Mouse (Mus musculus): ENCODE measurements around the gene Rex1bd. TPM values are rescaled to one million over a fixed set of nuclear protein-coding genes. Genes with fewer than 3 reads are reported as not detected.

The Rex1bd gene
- polyA plus RNA-seq, 1 experiment from 2014 or later = 116 TPM

GRCm38 (mm10) chr8:70469295-70469916, 37.1 kb downstream of the Rex1bd start:
- Histone ChIP-seq H3K4me2 (peak overlapping the region; percentile 16), H3K27me3 (replicated peaks) (no peaks in the 10 kb centered on the region), H3K27ac (replicated peaks) (peak overlapping the region; percentile 56), H3K36me3 (peaks cover 13% of the 10 kb centered on the region; the same call in 1 of the 2 replicates), H3K4me3 (no peak overlapping the region), H3K9me3 (no peaks in the 10 kb centered on the region), H3K9ac (peak overlapping the region; percentile 39; the same call in 1 of the 2 replicates), H3K4me1 (peaks cover 46% of the 10 kb centered on the region)
- peak; percentile 24; the same call in 1 of the 2 replicates for ATAC-seq (ENCODE audit: extremely low read depth, insufficient number of reproducible peaks, low FRiP score, low TSS enrichment)
- 31% methylated on average over 10 of the region's 10 CpGs for WGBS

DNA sequence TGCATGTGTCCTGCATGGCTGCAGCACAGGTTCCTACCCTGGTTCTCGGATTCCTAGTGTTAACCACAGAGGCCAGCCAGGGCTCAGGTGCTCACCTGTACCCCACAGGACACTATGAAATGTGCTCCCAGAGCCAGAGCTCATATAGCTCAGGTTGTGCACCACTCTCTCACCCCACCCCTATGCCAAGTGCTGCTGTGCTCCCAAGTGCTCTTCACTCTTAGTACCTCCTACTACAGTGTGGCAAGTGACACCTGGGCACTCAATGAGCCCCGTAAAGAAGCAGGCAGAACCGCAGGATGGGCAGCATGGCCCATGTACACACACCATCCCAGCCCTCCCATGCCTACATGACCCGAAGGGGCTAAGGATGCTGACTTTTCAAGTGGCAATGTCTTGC, 37.8 kb downstream of the Rex1bd start:
- Histone ChIP-seq H3K9ac (0 out of 2 replicates have a peak overlapping the region, but pooled peaks have one; percentile 24), H3K4me3 (no peak overlapping the region), H3K36me3 (peaks cover 13% of the 10 kb centered on the region; the same call in 1 of the 2 replicates), H3K9me3 (no peaks in the 10 kb centered on the region), H3K27me3 (replicated peaks) (no peaks in the 10 kb centered on the region), H3K4me2 (no peak overlapping the region), H3K27ac (replicated peaks) (peak overlapping the region; percentile 56), H3K4me1 (peaks cover 47% of the 10 kb centered on the region)
- 80% methylated on average over 4 of the region's 4 CpGs for WGBS
- no peak for ATAC-seq (ENCODE audit: extremely low read depth, insufficient number of reproducible peaks, low FRiP score, low TSS enrichment)

GRCm38 (mm10) chr8:70467907-70468306, 38.6 kb downstream of the Rex1bd start:
- Histone ChIP-seq H3K4me3 (no peak overlapping the region), H3K4me1 (peaks cover 53% of the 10 kb centered on the region), H3K36me3 (peaks cover 13% of the 10 kb centered on the region; the same call in 1 of the 2 replicates), H3K27ac (replicated peaks) (no peak overlapping the region), H3K9me3 (no peaks in the 10 kb centered on the region), H3K27me3 (replicated peaks) (no peaks in the 10 kb centered on the region), H3K9ac (no peak overlapping the region), H3K4me2 (no peak overlapping the region)
- ATAC-seq (ENCODE audit: extremely low read depth, insufficient number of reproducible peaks, low FRiP score, low TSS enrichment) = no peak
- 42% methylated on average over 1 of the region's 1 CpGs for WGBS

DNA sequence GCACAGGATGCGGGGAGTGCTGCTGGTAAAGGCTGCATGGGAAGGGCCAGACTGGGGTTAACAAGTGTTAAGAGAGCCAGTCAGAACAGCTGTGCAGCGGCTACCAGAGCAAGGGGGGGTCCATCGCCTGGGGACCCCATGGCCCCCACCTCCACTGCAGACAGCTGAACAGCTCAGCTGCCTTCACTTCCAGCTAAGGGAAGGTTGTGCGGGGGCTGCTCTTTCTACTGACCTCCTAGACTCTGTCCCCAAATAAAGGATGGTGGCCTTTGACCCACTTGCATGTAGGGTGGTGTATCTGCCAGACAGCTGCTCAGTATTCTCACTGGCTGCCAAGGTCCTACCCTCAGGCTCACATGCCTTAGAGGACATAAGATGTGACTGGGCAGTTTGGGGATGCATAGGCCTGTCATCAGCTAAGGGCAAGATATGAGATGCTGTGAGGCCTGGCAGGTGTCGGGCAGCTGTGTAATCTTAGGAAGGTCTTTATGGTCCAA, 39.3 kb downstream of the Rex1bd start:
- ATAC-seq (ENCODE audit: extremely low read depth, insufficient number of reproducible peaks, low FRiP score, low TSS enrichment) = no peak
- Histone ChIP-seq H3K4me3 (no peak overlapping the region), H3K27me3 (replicated peaks) (no peaks in the 10 kb centered on the region), H3K9me3 (no peaks in the 10 kb centered on the region), H3K36me3 (peaks cover 13% of the 10 kb centered on the region; the same call in 1 of the 2 replicates), H3K9ac (peak overlapping the region; percentile 41), H3K4me1 (peaks cover 56% of the 10 kb centered on the region), H3K27ac (replicated peaks) (no peak overlapping the region), H3K4me2 (no peak overlapping the region)
- WGBS = 72% methylated on average over 5 of the region's 5 CpGs

DNA sequence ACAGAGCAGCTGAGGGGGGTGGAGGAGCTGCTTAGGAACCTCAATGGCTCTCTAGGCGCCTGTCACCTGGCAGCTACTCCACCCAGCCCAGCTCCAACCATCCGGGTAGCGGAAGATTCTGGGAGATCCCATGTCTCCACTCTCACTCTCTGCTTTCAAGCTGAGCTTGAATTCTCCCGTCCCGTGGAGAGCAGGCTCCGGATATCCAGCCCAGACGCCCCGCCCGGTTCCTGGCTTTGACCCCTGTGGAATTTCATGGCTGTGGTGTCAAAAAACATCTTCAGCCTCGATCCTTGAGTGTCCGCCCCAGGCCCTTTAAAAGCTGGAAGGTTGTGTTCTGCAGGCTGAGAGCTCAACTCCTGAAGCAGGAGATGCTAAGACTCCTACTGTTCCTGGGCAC, 39.8 kb downstream of the Rex1bd start:
- Histone ChIP-seq H3K36me3 (peaks cover 13% of the 10 kb centered on the region; the same call in 1 of the 2 replicates), H3K4me2 (no peak overlapping the region), H3K9ac (peak overlapping the region; percentile 41), H3K9me3 (no peaks in the 10 kb centered on the region), H3K4me1 (peaks cover 61% of the 10 kb centered on the region), H3K27ac (replicated peaks) (no peak overlapping the region), H3K27me3 (replicated peaks) (no peaks in the 10 kb centered on the region), H3K4me3 (no peak overlapping the region)
- WGBS = 53% methylated on average over 11 of the region's 11 CpGs
- ATAC-seq (ENCODE audit: extremely low read depth, insufficient number of reproducible peaks, low FRiP score, low TSS enrichment) = no peak

DNA sequence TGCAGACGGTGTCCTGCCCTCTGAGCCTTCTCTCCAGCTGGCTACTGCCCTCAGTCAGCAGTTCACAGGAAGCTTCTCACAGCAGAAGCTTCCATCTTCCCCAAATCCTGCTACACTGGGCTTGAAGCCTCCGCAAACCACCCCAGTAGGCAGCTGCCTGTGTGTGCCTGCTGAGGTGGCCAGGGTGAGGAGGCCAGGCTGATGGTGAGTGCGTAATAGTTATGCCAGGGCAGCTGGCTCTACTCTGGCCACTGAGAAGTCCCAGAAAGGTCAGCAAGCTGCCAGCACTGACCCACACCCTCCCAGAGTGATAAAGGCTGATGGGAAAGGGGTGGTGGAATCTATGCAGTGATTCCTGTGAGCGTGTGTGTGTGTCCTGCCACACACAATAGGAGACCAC, 40.2 kb downstream of the Rex1bd start:
- no peaks in the 10 kb centered on the region for H3K9me3 ChIP-seq
- H3K4me3 ChIP-seq = no peak overlapping the region
- 78% methylated on average over 4 of the region's 4 CpGs for WGBS
- no peak overlapping the region for H3K4me2 ChIP-seq
- H3K27me3 ChIP-seq (replicated peaks) = no peaks in the 10 kb centered on the region
- H3K9ac ChIP-seq = no peak overlapping the region
- H3K27ac ChIP-seq (replicated peaks) = no peak overlapping the region
- peaks cover 13% of the 10 kb centered on the region; the same call in 1 of the 2 replicates for H3K36me3 ChIP-seq
- H3K4me1 ChIP-seq = peaks cover 66% of the 10 kb centered on the region
- no peak for ATAC-seq (ENCODE audit: extremely low read depth, insufficient number of reproducible peaks, low FRiP score, low TSS enrichment)

DNA sequence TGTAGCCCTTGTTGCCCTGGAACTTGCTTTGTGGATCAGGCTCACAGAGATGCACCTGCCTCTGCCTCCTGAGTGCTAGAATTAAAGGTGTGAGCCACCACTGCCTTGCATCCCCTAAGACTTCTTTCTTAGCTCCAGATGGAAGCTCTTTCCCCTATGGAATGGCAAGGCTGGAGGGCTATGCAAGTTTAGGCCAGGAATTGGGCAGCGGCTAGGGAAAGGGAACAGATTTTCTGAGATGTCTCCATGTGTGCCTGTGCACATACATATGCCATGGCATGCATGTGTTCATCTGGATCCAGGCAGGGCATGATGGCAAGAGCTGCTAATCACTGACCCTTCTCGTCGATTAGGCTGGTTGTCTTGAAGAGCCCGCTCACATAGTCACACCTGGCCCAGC, 40.9 kb downstream of the Rex1bd start:
- WGBS = 95% methylated on average over 4 of the region's 4 CpGs
- Histone ChIP-seq H3K9me3 (no peaks in the 10 kb centered on the region), H3K36me3 (peaks cover 11% of the 10 kb centered on the region; the same call in 1 of the 2 replicates), H3K27ac (replicated peaks) (no peak overlapping the region), H3K9ac (no peak overlapping the region), H3K27me3 (replicated peaks) (no peaks in the 10 kb centered on the region), H3K4me1 (peaks cover 72% of the 10 kb centered on the region), H3K4me3 (no peak overlapping the region), H3K4me2 (no peak overlapping the region)
- no peak for ATAC-seq (ENCODE audit: extremely low read depth, insufficient number of reproducible peaks, low FRiP score, low TSS enrichment)

DNA sequence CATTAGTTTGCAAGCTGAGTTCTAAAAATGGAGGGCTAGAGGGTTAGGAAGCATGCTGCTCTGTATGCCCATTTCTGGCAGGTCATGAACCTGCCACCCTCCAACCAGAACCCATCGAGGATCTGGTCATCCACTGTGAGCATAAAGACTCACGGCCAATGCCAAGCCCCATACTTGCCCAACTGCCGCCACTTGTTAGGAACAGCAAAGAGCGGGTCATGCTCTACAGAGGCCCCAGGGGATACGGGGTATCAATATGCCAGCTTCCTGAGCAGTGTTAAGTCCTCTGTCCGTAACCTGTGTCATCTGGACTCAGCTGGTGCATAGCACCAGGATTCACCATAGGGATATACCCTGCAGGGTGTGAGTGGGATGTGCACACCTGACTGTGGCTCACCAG, 42.4 kb downstream of the Rex1bd start:
- peaks cover 16% of the 10 kb centered on the region for H3K36me3 ChIP-seq
- WGBS = 81% methylated on average over 6 of the region's 6 CpGs
- H3K9ac ChIP-seq = no peak overlapping the region
- ATAC-seq (ENCODE audit: extremely low read depth, insufficient number of reproducible peaks, low FRiP score, low TSS enrichment) = no peak
- no peak overlapping the region for H3K27ac ChIP-seq (replicated peaks)
- H3K27me3 ChIP-seq (replicated peaks) = no peaks in the 10 kb centered on the region
- no peak overlapping the region for H3K4me3 ChIP-seq
- H3K4me2 ChIP-seq = no peak overlapping the region
- peaks cover 67% of the 10 kb centered on the region for H3K4me1 ChIP-seq
- peaks cover 3% of the 10 kb centered on the region; the same call in 1 of the 2 replicates for H3K9me3 ChIP-seq

DNA sequence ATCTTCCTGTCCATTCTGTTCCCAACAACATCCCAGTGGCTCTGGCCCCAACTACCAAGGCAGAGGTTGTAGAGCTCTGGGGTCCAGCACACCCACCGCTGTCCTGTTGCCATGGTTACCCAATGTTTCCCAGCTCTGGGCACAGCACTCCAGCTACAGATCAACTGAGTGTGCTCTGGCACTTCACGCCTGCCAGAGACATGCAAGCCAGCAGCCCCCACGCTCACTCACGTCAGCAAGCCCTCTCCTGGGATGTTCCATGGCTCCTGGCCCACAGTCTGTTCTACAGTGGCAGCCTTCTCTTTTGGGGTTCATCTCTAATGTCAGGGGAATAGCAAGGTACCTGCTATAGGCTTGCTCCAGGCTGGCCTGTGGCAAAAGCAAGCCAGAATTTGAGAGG, 43.2 kb downstream of the Rex1bd start:
- Histone ChIP-seq H3K9ac (no peak overlapping the region), H3K27ac (replicated peaks) (no peak overlapping the region; the same call in 1 of the 2 replicates), H3K4me1 (peaks cover 58% of the 10 kb centered on the region), H3K4me3 (no peak overlapping the region), H3K36me3 (peaks cover 17% of the 10 kb centered on the region), H3K27me3 (replicated peaks) (no peaks in the 10 kb centered on the region), H3K9me3 (peaks cover 3% of the 10 kb centered on the region; the same call in 1 of the 2 replicates), H3K4me2 (no peak overlapping the region)
- WGBS = 74% methylated on average over 4 of the region's 4 CpGs
- no peak for ATAC-seq (ENCODE audit: extremely low read depth, insufficient number of reproducible peaks, low FRiP score, low TSS enrichment)

- Histone ChIP-seq H3K36me3 (peaks cover 17% of the 10 kb centered on the region), H3K4me1 (peaks cover 51% of the 10 kb centered on the region), H3K9me3 (peaks cover 3% of the 10 kb centered on the region; the same call in 1 of the 2 replicates), H3K4me3 (no peak overlapping the region), H3K27me3 (replicated peaks) (no peaks in the 10 kb centered on the region), H3K27ac (replicated peaks) (no peak overlapping the region), H3K4me2 (no peak overlapping the region), H3K9ac (no peak overlapping the region)
- no peak for ATAC-seq (ENCODE audit: extremely low read depth, insufficient number of reproducible peaks, low FRiP score, low TSS enrichment)
- 93% methylated on average over 8 of the region's 8 CpGs for WGBS
Measured at GRCm38 (mm10) chr8:70462516-70462813, 44.1 kb downstream of the Rex1bd start.

GRCm38 (mm10) chr8:70461765-70462515, 44.6 kb downstream of the Rex1bd start:
- 72% methylated on average over 16 of the region's 16 CpGs for WGBS
- peaks cover 50% of the 10 kb centered on the region for H3K4me1 ChIP-seq
- no peak overlapping the region for H3K4me2 ChIP-seq
- H3K27me3 ChIP-seq (replicated peaks) = no peaks in the 10 kb centered on the region
- ATAC-seq (ENCODE audit: extremely low read depth, insufficient number of reproducible peaks, low FRiP score, low TSS enrichment) = no peak
- H3K9ac ChIP-seq = no peak overlapping the region
- no peak overlapping the region for H3K27ac ChIP-seq (replicated peaks)
- H3K36me3 ChIP-seq = peaks cover 17% of the 10 kb centered on the region
- H3K9me3 ChIP-seq = peaks cover 3% of the 10 kb centered on the region; the same call in 1 of the 2 replicates
- no peak overlapping the region for H3K4me3 ChIP-seq
